Mouse (Mus musculus): ENCODE data around the gene Fjx1. TPM values are rescaled to one million over a fixed set of nuclear protein-coding genes. Genes with fewer than 3 reads are reported as not detected.

The Fjx1 gene
- polyA plus RNA-seq, 1 experiment from 2014 or later: 22.3 TPM

Other genes starting within 250 kb of the Fjx1 start
- gene Trim44, start 44.7 kb downstream of the Fjx1 start, polyA plus RNA-seq (2014; fragmentation: Nextera tagmentation; extraction: Ambion mirVana): 48.4 and 52.2 TPM in 2 replicates
- gene Pamr1, start 97.5 kb upstream of the Fjx1 start, polyA plus RNA-seq (2014; fragmentation: Nextera tagmentation; extraction: Ambion mirVana): 3.8 and 4.4 TPM in 2 replicates
- gene Slc1a2, start 206.2 kb upstream of the Fjx1 start, polyA plus RNA-seq (2014; fragmentation: Nextera tagmentation; extraction: Ambion mirVana): 12.9 and 13.7 TPM in 2 replicates